Comparison of ENCODE assay signal across 9 mouse cellular contexts in genomic region chr15:84365675-84366381, GRCm38 (mm10). TPM values are rescaled to one million over a fixed set of nuclear protein-coding genes. Genes with fewer than 3 reads are reported as not detected.
DNase-seq lines count a peak whose midpoint lies in the region; ATAC-seq lines count a peak whose summit lies in the region.
"Had no signal": no experiment of that assay in that cellular context is flagged by ENCODE, and none has a peak within 500 bp of the region (broad histone marks: within the 10 kb centered on the region; RNA-seq: fewer than 3 reads in every experiment).

No protein-coding gene starts in this region.

- ATAC-seq in kidney, embryonic 16.5 days (ENCODE audit: low FRiP score, low TSS enrichment) = peak; percentile 67

- H3K4me2 ChIP-seq in kidney, embryonic 16.5 days (replicated peaks; ENCODE audit: low read depth, low read length) = no peak overlapping the region
- H3K4me2 ChIP-seq: hindbrain, embryonic 14.5 days had no signal

- H3K27me3 ChIP-seq in kidney, embryonic 16.5 days (ENCODE audit: insufficient read depth, low read length) = no peaks in the 10 kb centered on the region

- H3K9me3 ChIP-seq in kidney, embryonic 16.5 days (ENCODE audit: low read length) = no peaks in the 10 kb centered on the region

- peaks cover 9% of the 10 kb centered on the region for H3K4me1 ChIP-seq in kidney, embryonic 16.5 days (ENCODE audit: insufficient read depth, low read length)

- DNase-seq in embryo, embryonic 10.5 days (ENCODE audit: low spot score) = peak; percentile 19
- DNase-seq in embryo, embryonic 9.5 days (ENCODE audit: extremely low spot score) = no peak
- DNase-seq in kidney, postnatal 14 days = no peak
- peak; percentile 38 for DNase-seq in testis, postnatal 10 days (ENCODE audit: low spot score)
- DNase-seq in testis, postnatal 14 days (ENCODE audit: low spot score) = no peak
- DNase-seq in thymus, postnatal 25 days = no peak
- no peak for DNase-seq in spleen, adult 12 weeks (ENCODE audit: low spot score)

- H3K36me3 ChIP-seq in kidney, embryonic 16.5 days (ENCODE audit: insufficient read depth, low read length) = no peaks in the 10 kb centered on the region

- WGBS in kidney, embryonic 16.5 days = 32% methylated on average over 17 of the region's 17 CpGs

- no peak overlapping the region for H3K4me3 ChIP-seq in kidney, embryonic 16.5 days (ENCODE audit: low read length)

- no peak overlapping the region for H3K27ac ChIP-seq in kidney, embryonic 16.5 days (ENCODE audit: low read length)
- H3K27ac ChIP-seq: hindbrain, embryonic 14.5 days had no signal

- H3K9ac ChIP-seq in kidney, embryonic 16.5 days (replicated peaks; ENCODE audit: low read length) = no peak overlapping the region
- H3K9ac ChIP-seq: hindbrain, embryonic 14.5 days had no signal

RNA-seq across cellular contexts. Expression of gene Parvg, which starts 42.0 kb away (rescaled TPM):
- polyA plus RNA-seq in kidney, embryonic 16.5 days (2015; fragmentation: Nextera tagmentation; extraction: Ambion mirVana) = 1.6 and 2.1 TPM in 2 replicates

Comparison
In these comparisons a context has a peak if more than half of its experiments do, and no peak if none do; other contexts are left out.
1. DNase-seq: peak in embryo, embryonic 10.5 days (single experiment) and testis, postnatal 10 days (single experiment); none in embryo, embryonic 9.5 days (single experiment), kidney, postnatal 14 days (single experiment), testis, postnatal 14 days (single experiment), thymus, postnatal 25 days (single experiment) and spleen, adult 12 weeks (single experiment).